14 mouse cellular contexts compared by ENCODE assay signal in the genomic region with DNA sequence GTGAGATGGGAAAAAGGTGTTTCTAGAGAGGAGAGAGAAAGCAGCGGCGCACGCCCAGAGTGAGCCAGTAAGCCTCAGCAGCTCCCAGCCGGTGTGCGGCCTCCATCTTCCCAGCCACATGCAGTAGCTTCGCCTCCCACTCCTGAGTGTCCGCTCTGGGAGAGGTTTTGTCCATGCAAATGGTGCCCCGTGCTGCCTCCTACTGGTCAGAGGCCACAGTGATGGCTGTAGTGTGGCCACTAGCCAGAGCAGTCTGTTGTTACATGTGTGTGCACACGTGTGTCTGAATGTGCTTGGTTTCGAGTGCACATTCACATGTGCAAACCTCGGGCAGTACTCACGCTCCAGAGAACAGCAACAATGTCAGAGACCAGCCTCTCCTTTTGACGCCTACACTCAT.
A peak's percentile ranks its signal among the peaks of the same experiment; 100 is the strongest.
DNase-seq lines count a peak whose midpoint lies in the region; ATAC-seq and TF ChIP-seq lines count a peak whose summit lies in the region.
"Had no signal": no experiment of that assay in that cellular context is flagged by ENCODE, and none has a peak within 500 bp of the region (broad histone marks: within the 10 kb centered on the region; RNA-seq: fewer than 3 reads in every experiment).

No protein-coding gene starts in this region.

- no peak overlapping the region for H3K9ac ChIP-seq in forebrain, postnatal 0 days
- H3K9ac ChIP-seq in forebrain, embryonic 14.5 days (ENCODE audit: low read length) = no peak overlapping the region
- H3K9ac ChIP-seq in ES-Bruce4 (ENCODE audit: low read depth, poor library complexity, severe bottlenecking) = no peak overlapping the region
- H3K9ac ChIP-seq in hindbrain, embryonic 16.5 days (ENCODE audit: low read depth, low read length) = no peak overlapping the region

- H3K9me3 ChIP-seq in forebrain, postnatal 0 days (ENCODE audit: low read length) = no peaks in the 10 kb centered on the region
- no peaks in the 10 kb centered on the region for H3K9me3 ChIP-seq in forebrain, embryonic 14.5 days (replicated peaks; ENCODE audit: control insufficient read depth, low read length)
- no peaks in the 10 kb centered on the region for H3K9me3 ChIP-seq in ES-Bruce4 (replicated peaks; ENCODE audit: control insufficient read depth, insufficient read depth, low read length, poor library complexity, severe bottlenecking)
- H3K9me3 ChIP-seq in hindbrain, embryonic 16.5 days (ENCODE audit: control insufficient read depth, low read length) = no peaks in the 10 kb centered on the region
- H3K9me3 ChIP-seq: megakaryocyte, embryonic 14.5 days had no signal

- H3K27me3 ChIP-seq in forebrain, postnatal 0 days (ENCODE audit: insufficient read depth, low read length) = no peaks in the 10 kb centered on the region
- H3K27me3 ChIP-seq in forebrain, embryonic 14.5 days (replicated peaks; ENCODE audit: control insufficient read depth, insufficient read depth, low read length) = no peaks in the 10 kb centered on the region
- H3K27me3 ChIP-seq in ES-Bruce4 (ENCODE audit: control insufficient read depth, insufficient read depth, low read length, poor library complexity, severe bottlenecking) = no peaks in the 10 kb centered on the region
- H3K27me3 ChIP-seq in hindbrain, embryonic 16.5 days (replicated peaks; ENCODE audit: control insufficient read depth, insufficient read depth, low read length) = no peaks in the 10 kb centered on the region
- H3K27me3 ChIP-seq: megakaryocyte, embryonic 14.5 days had no signal

- H3K4me2 ChIP-seq in forebrain, postnatal 0 days (ENCODE audit: low read depth) = no peak overlapping the region
- no peak overlapping the region for H3K4me2 ChIP-seq in forebrain, embryonic 14.5 days (ENCODE audit: low read length)
- H3K4me2 ChIP-seq in hindbrain, embryonic 16.5 days (ENCODE audit: low read length) = no peak overlapping the region

- TF ChIP-seq EP300 in ES-Bruce4 (IDR thresholded peaks at IDR 0.05; ENCODE audit: insufficient read depth, low read depth, low read length) = no peak

- no peaks in the 10 kb centered on the region for H3K36me3 ChIP-seq in forebrain, postnatal 0 days (ENCODE audit: insufficient read depth)
- no peaks in the 10 kb centered on the region for H3K36me3 ChIP-seq in forebrain, embryonic 14.5 days (ENCODE audit: control insufficient read depth, insufficient read depth, low read length)
- H3K36me3 ChIP-seq in ES-Bruce4 (ENCODE audit: control insufficient read depth, insufficient read depth, low read length, poor library complexity, severe bottlenecking) = no peaks in the 10 kb centered on the region
- H3K36me3 ChIP-seq in hindbrain, embryonic 16.5 days (ENCODE audit: control insufficient read depth, insufficient read depth, low read length) = no peaks in the 10 kb centered on the region

- H3K4me1 ChIP-seq in forebrain, postnatal 0 days (ENCODE audit: insufficient read depth) = no peaks in the 10 kb centered on the region
- H3K4me1 ChIP-seq in forebrain, embryonic 14.5 days (ENCODE audit: control insufficient read depth, insufficient read depth, low read length) = no peaks in the 10 kb centered on the region
- no peaks in the 10 kb centered on the region for H3K4me1 ChIP-seq in ES-Bruce4 (ENCODE audit: control insufficient read depth, insufficient read depth, low read length)
- peaks cover 9% of the 10 kb centered on the region for H3K4me1 ChIP-seq in hindbrain, embryonic 16.5 days (ENCODE audit: control insufficient read depth, insufficient read depth, low read depth, low read length)
- H3K4me1 ChIP-seq: megakaryocyte, embryonic 14.5 days had no signal

- ATAC-seq in forebrain, postnatal 0 days = no peak
- ATAC-seq in forebrain, embryonic 14.5 days = no peak
- 0 out of 2 replicates have a peak, but pooled peaks have one; percentile 37 for ATAC-seq in hindbrain, embryonic 16.5 days
- ATAC-seq in monocyte, adult 5-6 weeks (replicated peaks; ENCODE audit: insufficient number of reproducible peaks, low FRiP score, low TSS enrichment, poor library complexity, severe bottlenecking) = no peak

- H3K27ac ChIP-seq in forebrain, postnatal 0 days (ENCODE audit: low read depth, low read length) = no peak overlapping the region
- no peak overlapping the region for H3K27ac ChIP-seq in forebrain, embryonic 14.5 days (ENCODE audit: low read depth, low read length)
- no peak overlapping the region for H3K27ac ChIP-seq in left cerebral cortex, adult 2 months
- no peak overlapping the region for H3K27ac ChIP-seq in ES-Bruce4 (ENCODE audit: insufficient read depth, low read length)
- H3K27ac ChIP-seq in hindbrain, embryonic 16.5 days (ENCODE audit: low read depth, low read length) = no peak overlapping the region

- TF ChIP-seq POLR2A in ES-Bruce4 (IDR thresholded peaks at IDR 0.05; ENCODE audit: insufficient read depth, low read length) = no peak

- no peak overlapping the region for H3K4me3 ChIP-seq in forebrain, postnatal 0 days (ENCODE audit: low read depth, low read length)
- no peak overlapping the region for H3K4me3 ChIP-seq in forebrain, embryonic 14.5 days (ENCODE audit: low read depth, low read length)
- H3K4me3 ChIP-seq in left cerebral cortex, adult 2 months = no peak overlapping the region
- no peak overlapping the region for H3K4me3 ChIP-seq in ES-Bruce4 (ENCODE audit: low read depth, low read length)
- H3K4me3 ChIP-seq in hindbrain, embryonic 16.5 days (ENCODE audit: low read length) = no peak overlapping the region
- H3K4me3 ChIP-seq: megakaryocyte, embryonic 14.5 days had no signal

- TF ChIP-seq CTCF in forebrain, postnatal 0 days (IDR thresholded peaks at IDR 0.05; ENCODE audit: low read depth) = peak; percentile 33; the same call in 1 of the 2 replicates
- TF ChIP-seq CTCF in left cerebral cortex, adult 2 months (IDR thresholded peaks at IDR 0.05) = peak; percentile 31
- TF ChIP-seq CTCF in ES-Bruce4 (IDR thresholded peaks at IDR 0.05; ENCODE audit: low read depth, low read length) = peak; percentile 55

- no peak for DNase-seq in forebrain, postnatal 0 days
- DNase-seq in forebrain, embryonic 14.5 days (ENCODE audit: low spot score) = no peak
- DNase-seq in left cerebral cortex, adult 2 months (ENCODE audit: extremely low spot score in 1 of 2, low spot score in 2 of 2) = no peak
- DNase-seq in left cerebral cortex, adult 9 months (ENCODE audit: low spot score in 2 of 2) = no peak
- no peak for DNase-seq in layer of hippocampus, postnatal 25 days (ENCODE audit: extremely low spot score in 1 of 2, low spot score in 1 of 2)
- DNase-seq: adrenal gland, adult 2 months; heart, adult 11 months; kidney, adult 8-10 months; lung, adult 18-20 months; thymus, adult 2 months had no signal

- 88% methylated on average over 13 of the region's 13 CpGs for WGBS in forebrain, postnatal 0 days
- WGBS in forebrain, embryonic 14.5 days = 89% methylated on average over 13 of the region's 13 CpGs
- WGBS in hindbrain, embryonic 16.5 days = 89% methylated on average over 13 of the region's 13 CpGs

- intact Hi-C loops in left cerebral cortex, adult 2 months (cut with DNase I) = loop anchor here (10.0 kb wide), 1 partner anchor 114 kb away; no protein-coding TSS in a partner anchor
